Mouse (Mus musculus) MEL (cell line): ENCODE measurements around the gene Gtf2b. TPM values are rescaled to one million over a fixed set of nuclear protein-coding genes. Genes with fewer than 3 reads are reported as not detected.

ENCODE experiments used
- DNase-seq: peaks from one replicate; pipeline ENCODE4 v3.0.0; 2011; ENCODE audit warnings: low read depth, low spot score
- H3K27ac ChIP-seq: 2 replicates; pipeline ENCODE4 v1.5.1; 2012; ENCODE audit warnings: low read depth, mild to moderate bottlenecking, control low read depth, low read length, moderate library complexity; ENCODE audit not compliant: control insufficient read depth
- H3K27me3 ChIP-seq, 2 experiments: fragments of 150-350 bp in 1 of 2; sonication (generic) in 1 of 2; 2 replicates each; pipeline ENCODE4 v1.6.1; 2012; ENCODE audit warnings: low read length in 2 of 2, mild to moderate bottlenecking in 2 of 2, improper control_type of control experiment in 1 of 2, moderate library complexity in 1 of 2; ENCODE audit not compliant: insufficient read depth in 2 of 2, control insufficient read depth in 1 of 2
- H3K36me3 ChIP-seq, 2 experiments: 2 replicates each; pipeline ENCODE4 v1.6.1; 2012 to 2014; ENCODE audit warnings: low read length in 2 of 2, improper control_type of control experiment in 1 of 2, inconsistent platforms in 1 of 2, mild to moderate bottlenecking in 1 of 2; ENCODE audit not compliant: insufficient read depth in 2 of 2, control insufficient read depth in 1 of 2
- H3K4me1 ChIP-seq, 2 experiments: fragments of 150-350 bp in 1 of 2; sonication (generic) in 1 of 2; 2 replicates each; pipeline ENCODE4 v1.6.1; 2012; ENCODE audit warnings: low read length in 2 of 2, improper control_type of control experiment in 1 of 2, mild to moderate bottlenecking in 1 of 2; ENCODE audit not compliant: insufficient read depth in 2 of 2, control insufficient read depth in 1 of 2
- H3K4me3 ChIP-seq, 2 experiments: fragments of 150-350 bp in 1 of 2; sonication (generic) in 1 of 2; 2 replicates each; pipeline ENCODE4 v1.5.1; 2012; ENCODE audit warnings: low read depth in 2 of 2, low read length in 2 of 2, mild to moderate bottlenecking in 2 of 2, moderate library complexity in 2 of 2, control low read depth in 1 of 2, improper control_type of control experiment in 1 of 2; ENCODE audit not compliant: control insufficient read depth in 1 of 2, insufficient read depth in 1 of 2
- H3K79me2 ChIP-seq: 2 replicates; pipeline ENCODE4 v1.6.1; 2012; ENCODE audit warnings: mild to moderate bottlenecking, low read length, moderate library complexity; ENCODE audit not compliant: control insufficient read depth, poor library complexity, insufficient read depth
- H3K9ac ChIP-seq: 2 replicates; pipeline ENCODE4 v1.6.1; 2012; ENCODE audit warnings: low read depth, mild to moderate bottlenecking, control low read depth, low read length, moderate library complexity; ENCODE audit not compliant: control insufficient read depth, poor library complexity, severe bottlenecking
- H3K9me3 ChIP-seq: fragments of 150-350 bp; sonication (generic); replicated peaks from 2 replicates; pipeline ENCODE4 v1.6.1; 2012; ENCODE audit warnings: mild to moderate bottlenecking, low read length, improper control_type of control experiment, moderate library complexity; ENCODE audit not compliant: insufficient read depth
- BHLHE40 ChIP-seq: IDR thresholded peaks from 2 replicates; pipeline ENCODE4 v1.6.1; 2012; ENCODE audit warnings: low read depth, mild to moderate bottlenecking, inconsistent platforms, low read length, improper control_type of control experiment, borderline replicate concordance
- CHD1 ChIP-seq: IDR thresholded peaks from 2 replicates; pipeline ENCODE4 v1.6.1; 2012; ENCODE audit warnings: low read depth, mild to moderate bottlenecking, inconsistent platforms, low read length, improper control_type of control experiment
- CHD2 ChIP-seq: IDR thresholded peaks from 2 replicates; pipeline ENCODE4 v1.6.1; 2011; ENCODE audit warnings: low read length, improper control_type of control experiment
- CTCF ChIP-seq, 3 experiments: IDR thresholded peaks in 2 of 3; conservative IDR thresholded peaks in 1 of 3; 2 replicates each; pipeline ENCODE4 v1.5.1; 2011 to 2012; ENCODE audit warnings: low read length in 3 of 3, low read depth in 2 of 3, mild to moderate bottlenecking in 2 of 3, improper control_type of control experiment in 1 of 3, inconsistent platforms in 1 of 3, mixed read lengths in 1 of 3, moderate library complexity in 1 of 3; ENCODE audit not compliant: control insufficient read depth in 1 of 3, insufficient read depth in 1 of 3, poor library complexity in 1 of 3, severe bottlenecking in 1 of 3
- E2F4 ChIP-seq: IDR thresholded peaks from 2 replicates; pipeline ENCODE4 v1.6.1; 2011; ENCODE audit warnings: low read depth, low read length, improper control_type of control experiment, borderline replicate concordance
- EP300 ChIP-seq, 2 experiments: IDR thresholded peaks; 2 replicates each; pipeline ENCODE4 v1.6.1; 2011; ENCODE audit warnings: improper control_type of control experiment in 2 of 2, low read length in 2 of 2, low read depth in 1 of 2, mild to moderate bottlenecking in 1 of 2
- GATA1 ChIP-seq: IDR thresholded peaks from 2 replicates; pipeline ENCODE4 v1.6.1; 2011; ENCODE audit warnings: low read depth, low read length, improper control_type of control experiment
- HCFC1 ChIP-seq: IDR thresholded peaks from 2 replicates; pipeline ENCODE4 v1.6.1; 2012; ENCODE audit warnings: low read depth, mild to moderate bottlenecking, inconsistent platforms, low read length, improper control_type of control experiment, moderate library complexity
- JUND ChIP-seq: IDR thresholded peaks from 2 replicates; pipeline ENCODE4 v1.6.1; 2011; ENCODE audit warnings: low read depth, mild to moderate bottlenecking, improper control_type of control experiment, low read length
- KAT2A ChIP-seq: conservative IDR thresholded peaks from 2 replicates; pipeline ENCODE4 v1.6.1; 2012; ENCODE audit warnings: low read depth, low read length, improper control_type of control experiment, inconsistent platforms
- MAFK ChIP-seq: IDR thresholded peaks from 2 replicates; pipeline ENCODE4 v1.6.1; 2011; ENCODE audit warnings: low read depth, mild to moderate bottlenecking, low read length, improper control_type of control experiment, borderline replicate concordance
- MAX ChIP-seq: IDR thresholded peaks from 2 replicates; pipeline ENCODE4 v1.6.1; 2011; ENCODE audit warnings: low read length, improper control_type of control experiment
- MAZ ChIP-seq: IDR thresholded peaks from 2 replicates; pipeline ENCODE4 v1.6.1; 2012; ENCODE audit warnings: low read depth, mild to moderate bottlenecking, inconsistent platforms, low read length, improper control_type of control experiment
- MXI1 ChIP-seq: IDR thresholded peaks from 2 replicates; pipeline ENCODE4 v1.6.1; 2011; ENCODE audit warnings: mild to moderate bottlenecking, low read depth, low read length, improper control_type of control experiment
- NELFE ChIP-seq: IDR thresholded peaks from 2 replicates; pipeline ENCODE4 v1.6.1; 2011; ENCODE audit warnings: low read depth, low read length, improper control_type of control experiment
- NRF1 ChIP-seq: IDR thresholded peaks from 2 replicates; pipeline ENCODE4 v1.6.1; 2014; ENCODE audit warnings: low read depth, mild to moderate bottlenecking, inconsistent platforms, low read length, improper control_type of control experiment, moderate library complexity; ENCODE audit not compliant: poor library complexity, insufficient read depth, severe bottlenecking
- POLR2AphosphoS2 ChIP-seq: IDR thresholded peaks from 2 replicates; pipeline ENCODE4 v1.6.1; 2011; ENCODE audit warnings: low read length, improper control_type of control experiment
- POLR2AphosphoS5 ChIP-seq: IDR thresholded peaks from 2 replicates; pipeline ENCODE4 v1.6.1; 2012; ENCODE audit warnings: low read depth, borderline replicate concordance, mild to moderate bottlenecking, inconsistent platforms, low read length, moderate library complexity, mixed read lengths
- RAD21 ChIP-seq: IDR thresholded peaks from 2 replicates; pipeline ENCODE4 v1.6.1; 2011; ENCODE audit warnings: mild to moderate bottlenecking, low read depth, low read length, improper control_type of control experiment
- RCOR1 ChIP-seq: IDR thresholded peaks from 2 replicates; pipeline ENCODE4 v1.6.1; 2012; ENCODE audit warnings: low read depth, mild to moderate bottlenecking, inconsistent platforms, low read length, improper control_type of control experiment
- SIN3A ChIP-seq: IDR thresholded peaks from 2 replicates; pipeline ENCODE4 v1.6.1; 2012; ENCODE audit warnings: low read length, improper control_type of control experiment, inconsistent platforms
- TAL1 ChIP-seq: IDR thresholded peaks from 2 replicates; pipeline ENCODE4 v1.6.1; 2012; ENCODE audit warnings: mild to moderate bottlenecking, inconsistent platforms, low read length, moderate library complexity, mixed read lengths
- TBP ChIP-seq: IDR thresholded peaks from 2 replicates; pipeline ENCODE4 v1.8.0; 2011; ENCODE audit warnings: low read depth, low read length, improper control_type of control experiment
- TCF12 ChIP-seq: IDR thresholded peaks from 2 replicates; pipeline ENCODE4 v1.6.1; 2014; ENCODE audit warnings: low read depth, mild to moderate bottlenecking, inconsistent platforms, low read length, improper control_type of control experiment, moderate library complexity
- USF1 ChIP-seq: IDR thresholded peaks from 2 replicates; pipeline ENCODE4 v1.6.1; 2014; ENCODE audit warnings: low read depth, mild to moderate bottlenecking, inconsistent platforms, low read length, improper control_type of control experiment, moderate library complexity
- USF2 ChIP-seq, 2 experiments: IDR thresholded peaks; 2 replicates each; pipeline ENCODE4 v1.6.1; 2011 to 2012; ENCODE audit warnings: improper control_type of control experiment in 2 of 2, low read length in 2 of 2, borderline replicate concordance in 1 of 2, inconsistent platforms in 1 of 2, low read depth in 1 of 2, mild to moderate bottlenecking in 1 of 2; ENCODE audit not compliant: insufficient read depth in 1 of 2
- ZC3H11A ChIP-seq: IDR thresholded peaks from 2 replicates; pipeline ENCODE4 v1.6.1; 2012; ENCODE audit warnings: low read depth, mild to moderate bottlenecking, inconsistent platforms, low read length, improper control_type of control experiment
- ZMIZ1 ChIP-seq: IDR thresholded peaks from 2 replicates; pipeline ENCODE4 v1.6.1; 2012; ENCODE audit warnings: low read depth, mild to moderate bottlenecking, inconsistent platforms, low read length, improper control_type of control experiment, moderate library complexity
- ZNF384 ChIP-seq: IDR thresholded peaks from 2 replicates; pipeline ENCODE4 v1.6.1; 2012; ENCODE audit warnings: low read depth, mild to moderate bottlenecking, inconsistent platforms, low read length, improper control_type of control experiment
- polyA plus RNA-seq, 2 experiments: library from polyadenylated mRNA; stranded (reverse) in 1 of 2; unstranded in 1 of 2; fragments of >175 nt in 1 of 2; fragments of >200 nt in 1 of 2; gene quantifications; 2 replicates each; pipeline versions ENCODE4 v1.2.1 to v1.2.4; 2012; ENCODE audit warnings: low replicate concordance in 2 of 2, low read depth in 1 of 2; ENCODE audit not compliant: insufficient read length in 2 of 2, insufficient read depth in 1 of 2, missing spikeins in 1 of 2
- total RNA-seq: library from RNA; depleted of rRNA; stranded (reverse); fragments of 300-350 nt; gene quantifications from 2 replicates; pipeline ENCODE4 v1.2.3, GENCODE M21; 2012

The Gtf2b gene
- total and polyA plus RNA-seq, 3 experiments = 35.5 to 40.0 TPM; not detected in 1

- no peak for TF ChIP-seq JUND
- TF ChIP-seq BHLHE40 = peak; percentile 90
- no peak for TF ChIP-seq CHD2
- TF ChIP-seq TBP = no peak
- TF ChIP-seq MXI1 = peak; percentile 63
- TF ChIP-seq MAX = no peak; the same call in 1 of the 2 replicates
- peak; percentile 83 for TF ChIP-seq RCOR1
- no peak for TF ChIP-seq ZMIZ1
- TF ChIP-seq HCFC1 = no peak
- no peak for TF ChIP-seq ZC3H11A
- TF ChIP-seq SIN3A = peak; percentile 68
- TF ChIP-seq USF2 (IDR thresholded peaks at IDR 0.05; ENCODE audit: borderline replicate concordance in 1 of 2, insufficient read depth in 1 of 2, low read depth in 1 of 2, low read length in 2 of 2) = no peak
- TF ChIP-seq RAD21 = no peak
- TF ChIP-seq CTCF (IDR thresholded peaks at IDR 0.05 in 2 of 3, conservative IDR thresholded peaks at IDR 0.05 in 1 of 3; ENCODE audit: control insufficient read depth in 1 of 3, insufficient read depth in 1 of 3, low read depth in 2 of 3, low read length in 3 of 3, poor library complexity in 1 of 3, severe bottlenecking in 1 of 3) = no peak
- TF ChIP-seq NRF1 = no peak
- no peak for TF ChIP-seq E2F4
- TF ChIP-seq MAFK = peak; percentile 65; the same call in 1 of the 2 replicates
Measured at GRCm38 (mm10) chr3:142757841-142758240, 7.0 kb upstream of the Gtf2b start (continued).

- no peaks in the 10 kb centered on the region for H3K27me3 ChIP-seq
- 0 out of 2 replicates have a peak overlapping the region, but pooled peaks have one; percentile 9 for H3K27ac ChIP-seq
- 0 out of 2 replicates have a peak overlapping the region, but pooled peaks have one; percentile 1 for H3K9ac ChIP-seq
- DNase-seq = peak; percentile 37
- peaks cover 0 to 13% of the 10 kb centered on the region in 2 experiments; a peak in 2 of 4 replicates for H3K36me3 ChIP-seq
- peaks cover 3 to 16% of the 10 kb centered on the region in 2 experiments for H3K4me1 ChIP-seq
- peak overlapping the region in 1 of 2 experiments; percentile 13; a peak in 2 of 4 replicates for H3K4me3 ChIP-seq
- no peaks in the 10 kb centered on the region for H3K9me3 ChIP-seq
- no peaks in the 10 kb centered on the region for H3K79me2 ChIP-seq
- no peak for TF ChIP-seq CTCF (IDR thresholded peaks at IDR 0.05 in 2 of 3, conservative IDR thresholded peaks at IDR 0.05 in 1 of 3; ENCODE audit: control insufficient read depth in 1 of 3, insufficient read depth in 1 of 3, low read depth in 2 of 3, low read length in 3 of 3, poor library complexity in 1 of 3, severe bottlenecking in 1 of 3)
- 0 out of 4 replicates have a peak, but pooled peaks of 1 of the 2 experiments have one; percentile 35 for TF ChIP-seq EP300 (IDR thresholded peaks at IDR 0.05; ENCODE audit: low read depth in 1 of 2, low read length in 2 of 2)
- no peak for TF ChIP-seq USF1
- TF ChIP-seq POLR2AphosphoS2 = no peak
- TF ChIP-seq TAL1 = no peak
- TF ChIP-seq ZNF384 = no peak
- no peak for TF ChIP-seq ZMIZ1
- TF ChIP-seq CHD1 = no peak
- TF ChIP-seq TCF12 = no peak
- TF ChIP-seq GATA1 = peak; percentile 53; the same call in 1 of the 2 replicates
- no peak for TF ChIP-seq POLR2AphosphoS5
- TF ChIP-seq MAZ = no peak
- no peak for TF ChIP-seq KAT2A
- no peak for TF ChIP-seq NELFE
- no peak for TF ChIP-seq USF2 (IDR thresholded peaks at IDR 0.05; ENCODE audit: borderline replicate concordance in 1 of 2, insufficient read depth in 1 of 2, low read depth in 1 of 2, low read length in 2 of 2)
- no peak for TF ChIP-seq MAFK
- TF ChIP-seq BHLHE40 = no peak
Measured at GRCm38 (mm10) chr3:142758593-142758992, 6.3 kb upstream of the Gtf2b start.
